Mouse (Mus musculus): ENCODE data around the gene Tlk1. TPM values are rescaled to one million over a fixed set of nuclear protein-coding genes. Genes with fewer than 3 reads are reported as not detected.

Tlk1 gene
- polyA plus RNA-seq, 1 experiment from 2014 or later: 33.2 TPM

DNA sequence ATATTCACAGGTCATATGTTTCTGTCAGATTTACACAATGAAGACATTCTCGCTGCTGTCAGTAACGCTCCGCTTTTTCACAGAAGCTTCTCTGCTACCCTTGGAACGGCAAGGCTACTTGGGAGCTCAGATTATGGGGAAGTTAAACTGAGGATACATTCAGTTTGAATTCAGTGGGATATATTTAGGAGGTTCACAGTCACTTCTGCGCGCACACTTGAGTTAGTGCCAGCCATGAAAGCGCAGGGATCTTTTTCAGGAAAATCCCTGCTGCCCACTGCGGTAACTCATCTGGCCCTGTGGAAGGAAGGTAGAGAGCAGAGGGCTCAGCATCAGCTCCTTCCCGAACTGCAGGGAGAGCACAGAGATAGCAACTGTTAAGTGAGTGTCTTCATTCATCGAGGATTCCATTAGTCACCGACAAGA is 27.3 kb upstream of the Tlk1 start:
- H3K4me2 ChIP-seq: peak overlapping the region; percentile 23; the same call in 1 of the 2 replicates
- no peaks in the 10 kb centered on the region for H3K9me3 ChIP-seq
- H3K9ac ChIP-seq: no peak overlapping the region
- 24% methylated on average over 11 of the region's 11 CpGs for WGBS
- no peak for ATAC-seq (ENCODE audit: borderline replicate concordance, extremely low read depth, low FRiP score, low TSS enrichment)
- H3K27me3 ChIP-seq: no peaks in the 10 kb centered on the region
- no peak overlapping the region for H3K27ac ChIP-seq
- no peaks in the 10 kb centered on the region for H3K4me1 ChIP-seq
- H3K4me3 ChIP-seq: no peak overlapping the region
- H3K36me3 ChIP-seq: no peaks in the 10 kb centered on the region

DNA sequence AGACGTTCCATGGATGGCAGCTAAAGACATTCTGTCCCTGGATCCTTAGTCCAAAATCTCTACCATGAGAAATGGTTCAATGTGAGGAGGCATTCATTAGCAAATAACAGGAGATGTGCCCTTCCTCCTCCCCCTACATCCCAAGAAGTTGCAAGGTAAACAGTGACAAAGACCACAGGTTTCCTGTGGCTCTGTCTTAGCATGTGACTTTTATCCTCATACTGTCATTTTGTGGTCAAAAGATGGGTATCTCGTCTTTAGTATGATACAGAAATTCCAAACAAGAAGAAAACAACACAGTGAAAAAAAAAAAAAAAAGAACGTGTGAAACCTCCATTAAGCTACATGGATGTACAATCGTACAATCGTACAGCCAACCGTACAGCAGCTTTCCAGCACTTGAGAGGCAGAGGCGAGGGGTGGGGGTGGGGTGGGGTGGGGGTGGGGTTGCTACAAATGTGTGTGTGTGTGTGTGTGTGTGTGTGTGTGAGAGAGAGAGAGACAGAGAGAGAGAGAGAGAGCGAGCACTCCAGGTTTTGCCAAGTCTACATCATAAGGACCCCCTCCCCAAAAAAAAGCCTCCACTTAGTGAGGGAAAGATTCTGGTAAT is 26.8 kb upstream of the Tlk1 start:
- WGBS: 41% methylated on average over 8 of the region's 8 CpGs
- no peaks in the 10 kb centered on the region for H3K36me3 ChIP-seq
- no peak for ATAC-seq (ENCODE audit: borderline replicate concordance, extremely low read depth, low FRiP score, low TSS enrichment)
- no peaks in the 10 kb centered on the region for H3K4me1 ChIP-seq
- no peak overlapping the region for H3K27ac ChIP-seq
- peak overlapping the region; percentile 23; the same call in 1 of the 2 replicates for H3K4me2 ChIP-seq
- no peak overlapping the region for H3K4me3 ChIP-seq
- H3K9me3 ChIP-seq: no peaks in the 10 kb centered on the region
- H3K9ac ChIP-seq: no peak overlapping the region
- H3K27me3 ChIP-seq: no peaks in the 10 kb centered on the region

DNA sequence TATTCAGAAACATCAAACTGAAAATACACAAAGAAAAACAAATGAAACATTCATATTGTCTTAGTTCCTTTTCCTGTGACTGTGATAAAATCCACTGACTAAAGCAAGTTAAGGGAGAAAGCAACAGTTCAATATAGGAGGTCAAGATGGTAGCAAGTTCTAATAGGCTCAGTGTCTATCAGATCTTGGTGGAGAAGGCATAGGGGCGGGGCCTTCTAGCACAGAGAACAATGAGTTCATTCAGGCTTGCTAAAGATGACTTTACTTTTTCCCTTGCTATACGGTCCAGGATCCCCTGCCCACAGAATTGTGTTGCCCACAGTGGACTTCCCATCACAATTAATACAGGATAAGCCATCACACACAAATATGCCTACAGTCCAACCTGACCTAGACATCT is 20.3 kb upstream of the Tlk1 start:
- Histone ChIP-seq H3K4me1 (no peaks in the 10 kb centered on the region), H3K36me3 (no peaks in the 10 kb centered on the region), H3K4me3 (no peak overlapping the region), H3K9ac (no peak overlapping the region), H3K4me2 (no peak overlapping the region), H3K27ac (no peak overlapping the region), H3K27me3 (no peaks in the 10 kb centered on the region), H3K9me3 (no peaks in the 10 kb centered on the region)
- no peak for ATAC-seq (ENCODE audit: borderline replicate concordance, extremely low read depth, low FRiP score, low TSS enrichment)
- 56% methylated on average over 2 of the region's 2 CpGs for WGBS

DNA sequence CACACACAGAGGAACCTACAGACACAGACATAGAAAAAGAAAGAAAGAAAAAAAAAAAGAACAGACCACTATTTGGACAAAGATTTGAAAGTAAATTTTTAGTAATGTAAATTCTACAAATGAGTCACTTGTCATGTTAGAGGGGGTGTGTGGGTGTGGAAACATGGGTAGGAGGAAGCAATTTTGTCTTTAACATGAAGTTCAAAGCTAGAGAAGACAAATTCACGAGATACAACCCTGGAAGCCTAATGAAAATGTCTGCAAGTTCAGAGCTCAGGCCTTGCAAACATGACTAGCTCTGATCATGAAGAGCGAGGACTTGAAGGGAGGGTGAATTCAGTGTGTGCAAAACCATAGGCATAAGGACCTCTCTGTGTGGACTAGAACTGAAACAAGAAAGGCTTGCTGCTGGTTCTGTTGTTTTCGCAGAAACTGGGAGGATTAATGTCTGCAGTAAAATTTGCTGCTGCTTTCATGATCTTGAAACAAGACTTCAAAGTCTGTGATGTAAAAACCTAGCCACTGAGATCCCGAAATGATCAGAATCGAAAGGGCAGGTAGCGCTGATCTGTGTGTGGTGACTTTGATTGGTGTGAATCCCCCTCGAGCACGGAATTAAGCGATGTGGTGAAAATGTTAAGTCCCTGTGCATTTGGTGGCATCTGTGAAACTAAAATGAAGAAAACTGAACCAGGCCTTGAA is 19.3 kb upstream of the Tlk1 start:
- Histone ChIP-seq H3K9me3 (no peaks in the 10 kb centered on the region), H3K36me3 (no peaks in the 10 kb centered on the region), H3K4me3 (no peak overlapping the region), H3K9ac (no peak overlapping the region), H3K27me3 (no peaks in the 10 kb centered on the region), H3K27ac (no peak overlapping the region), H3K4me1 (no peaks in the 10 kb centered on the region), H3K4me2 (no peak overlapping the region)
- ATAC-seq (ENCODE audit: borderline replicate concordance, extremely low read depth, low FRiP score, low TSS enrichment): no peak
- 77% methylated on average over 9 of the region's 9 CpGs for WGBS

DNA sequence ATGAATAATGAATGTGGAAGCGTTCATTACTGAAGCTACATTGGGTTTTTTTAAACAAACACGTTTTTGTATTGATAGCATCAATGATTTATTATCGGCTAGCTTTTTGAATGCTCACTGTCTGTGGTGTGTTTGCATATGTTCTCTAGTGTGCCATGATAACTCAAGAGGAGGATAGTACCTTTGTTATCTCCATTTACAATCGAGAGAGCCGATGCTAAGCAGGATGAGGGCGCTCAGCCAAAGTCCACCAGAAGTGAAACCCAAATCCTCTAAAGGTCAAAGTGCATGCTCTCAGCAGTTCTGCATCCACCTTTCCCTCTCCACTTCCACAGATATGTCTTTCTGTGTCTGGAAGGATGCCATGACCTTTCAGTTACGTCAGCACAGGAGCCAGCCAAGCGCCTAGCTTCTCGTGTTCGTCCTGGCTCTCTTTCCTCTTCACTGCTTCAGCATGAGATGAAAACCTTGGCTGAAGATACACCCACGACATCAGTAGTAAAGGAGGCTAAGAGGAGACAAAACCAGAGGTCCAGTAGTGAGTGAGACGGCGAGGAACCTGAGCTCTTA is 16.6 kb upstream of the Tlk1 start:
- ATAC-seq (ENCODE audit: borderline replicate concordance, extremely low read depth, low FRiP score, low TSS enrichment): no peak
- H3K27me3 ChIP-seq: no peaks in the 10 kb centered on the region
- H3K4me2 ChIP-seq: no peak overlapping the region
- no peaks in the 10 kb centered on the region for H3K36me3 ChIP-seq
- H3K27ac ChIP-seq: no peak overlapping the region
- no peaks in the 10 kb centered on the region for H3K9me3 ChIP-seq
- H3K4me1 ChIP-seq: peaks cover 7% of the 10 kb centered on the region; the same call in 1 of the 2 replicates
- H3K4me3 ChIP-seq: no peak overlapping the region
- no peak overlapping the region for H3K9ac ChIP-seq
- 48% methylated on average over 13 of the region's 13 CpGs for WGBS

DNA sequence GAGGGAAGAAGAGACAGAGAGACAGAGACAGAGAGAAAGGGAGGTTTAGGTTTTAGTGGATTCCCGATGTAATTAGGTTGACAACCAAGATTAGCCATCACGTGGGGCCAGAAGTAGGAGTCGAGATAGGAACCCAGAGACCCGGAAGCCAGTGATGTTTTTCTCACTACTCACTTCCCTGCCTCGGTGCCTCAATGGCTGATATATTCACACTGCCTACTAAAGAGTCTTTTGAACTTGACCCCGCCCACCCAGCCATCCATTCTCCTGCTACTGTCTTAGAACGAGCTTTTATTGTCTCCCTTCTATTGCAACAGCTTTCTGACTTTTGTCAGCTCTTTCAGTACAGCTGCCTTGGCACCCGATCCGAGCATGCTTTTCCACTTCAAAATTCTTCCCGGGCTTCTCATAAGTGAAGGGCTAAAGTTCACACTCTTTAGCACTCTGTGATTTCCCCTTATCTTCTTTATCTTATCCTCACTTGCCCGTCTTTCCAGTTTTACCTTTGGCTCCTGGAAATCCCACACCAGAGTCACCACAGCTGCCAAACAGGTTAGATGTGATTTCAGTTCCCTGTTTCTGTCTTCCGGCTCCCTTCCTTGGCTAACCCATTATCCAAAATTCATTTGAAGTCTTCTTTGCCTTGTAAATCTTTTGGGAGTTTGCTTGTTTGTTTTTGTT is 13.1 kb upstream of the Tlk1 start:
- H3K27me3 ChIP-seq: no peaks in the 10 kb centered on the region
- ATAC-seq (ENCODE audit: borderline replicate concordance, extremely low read depth, low FRiP score, low TSS enrichment): no peak
- H3K36me3 ChIP-seq: no peaks in the 10 kb centered on the region
- H3K4me3 ChIP-seq: no peak overlapping the region
- no peak overlapping the region for H3K27ac ChIP-seq
- no peaks in the 10 kb centered on the region for H3K9me3 ChIP-seq
- H3K4me1 ChIP-seq: peaks cover 7% of the 10 kb centered on the region; the same call in 1 of the 2 replicates
- no peak overlapping the region for H3K9ac ChIP-seq
- WGBS: 15% methylated on average over 12 of the region's 12 CpGs
- peak overlapping the region; percentile 41 for H3K4me2 ChIP-seq

DNA sequence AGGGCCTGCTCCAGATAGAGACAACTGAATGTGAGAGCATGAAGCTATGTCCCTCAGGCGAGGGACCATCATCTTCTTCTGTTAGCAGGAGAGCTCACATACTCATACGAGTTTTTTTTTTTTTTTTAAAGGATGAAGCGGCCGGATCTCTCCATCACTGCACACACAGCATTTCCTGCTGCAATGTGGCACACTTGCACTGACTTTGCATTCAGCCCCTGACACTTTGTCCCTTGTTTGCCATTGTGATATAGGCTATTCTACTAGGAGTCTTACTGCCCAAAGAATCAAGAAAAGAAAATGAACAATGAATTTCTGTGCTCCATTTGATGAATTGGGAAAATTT is 10.8 kb upstream of the Tlk1 start:
- no peaks in the 10 kb centered on the region for H3K27me3 ChIP-seq
- no peaks in the 10 kb centered on the region for H3K36me3 ChIP-seq
- no peak for ATAC-seq (ENCODE audit: borderline replicate concordance, extremely low read depth, low FRiP score, low TSS enrichment)
- H3K9ac ChIP-seq: no peak overlapping the region
- peaks cover 7% of the 10 kb centered on the region; the same call in 1 of the 2 replicates for H3K4me1 ChIP-seq
- H3K9me3 ChIP-seq: no peaks in the 10 kb centered on the region
- 44% methylated on average over 4 of the region's 4 CpGs for WGBS
- no peak overlapping the region for H3K4me2 ChIP-seq
- H3K27ac ChIP-seq: no peak overlapping the region
- H3K4me3 ChIP-seq: no peak overlapping the region

DNA sequence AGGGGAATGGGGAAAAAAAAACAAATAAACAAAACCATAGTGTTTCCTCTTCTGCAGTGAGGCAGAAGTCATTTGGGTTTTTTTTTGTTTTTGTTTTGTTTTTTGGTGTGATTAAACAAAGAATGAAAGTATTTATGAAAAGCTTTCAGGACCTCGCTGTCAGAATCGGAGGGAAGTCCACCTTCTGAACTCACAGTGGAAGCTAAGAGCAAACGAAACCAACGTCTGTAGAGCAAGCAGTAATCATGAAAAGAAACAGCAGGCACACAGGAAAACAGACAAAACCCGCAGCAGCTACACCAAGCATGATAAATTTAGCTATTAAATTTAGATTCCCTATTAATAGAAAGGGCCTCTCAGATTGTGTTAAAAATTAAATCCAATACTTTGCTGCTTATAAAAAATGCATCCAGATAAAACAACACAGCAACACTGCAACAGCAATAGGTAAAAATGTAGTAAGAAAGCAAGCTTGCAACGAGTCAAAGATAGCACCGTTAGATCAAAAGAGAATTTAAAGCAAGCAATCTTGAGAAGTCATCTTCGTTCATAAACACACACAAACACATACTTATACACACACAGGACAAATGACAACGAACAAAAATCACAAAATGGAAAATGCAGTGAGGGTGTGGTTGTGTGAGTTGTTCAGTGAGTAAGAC is 10.2 kb upstream of the Tlk1 start:
- no peaks in the 10 kb centered on the region for H3K27me3 ChIP-seq
- H3K27ac ChIP-seq: no peak overlapping the region
- H3K4me1 ChIP-seq: peaks cover 7% of the 10 kb centered on the region; the same call in 1 of the 2 replicates
- H3K4me3 ChIP-seq: no peak overlapping the region
- no peak overlapping the region for H3K9ac ChIP-seq
- ATAC-seq (ENCODE audit: borderline replicate concordance, extremely low read depth, low FRiP score, low TSS enrichment): no peak
- H3K9me3 ChIP-seq: no peaks in the 10 kb centered on the region
- no peaks in the 10 kb centered on the region for H3K36me3 ChIP-seq
- 48% methylated on average over 9 of the region's 9 CpGs for WGBS
- H3K4me2 ChIP-seq: no peak overlapping the region

DNA sequence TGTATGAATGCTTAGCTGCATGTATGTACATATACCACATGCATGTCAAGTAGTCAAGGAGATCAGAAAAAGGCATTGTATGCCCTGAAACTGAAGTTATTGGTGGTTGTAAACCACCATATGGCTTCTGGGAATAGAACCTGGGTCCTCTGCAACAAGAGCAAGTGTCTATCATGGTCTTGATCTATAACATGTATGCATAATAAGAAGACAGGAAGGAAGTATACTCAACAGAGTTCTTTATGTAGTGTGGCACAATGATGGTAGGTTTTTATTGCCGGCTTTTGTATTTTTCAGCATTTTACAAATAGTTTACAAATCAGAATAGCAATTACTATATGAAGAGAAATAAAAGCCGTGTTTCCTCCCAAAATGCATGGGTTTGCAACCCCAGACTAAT is 9.7 kb upstream of the Tlk1 start:
- H3K4me3 ChIP-seq: no peak overlapping the region
- H3K27ac ChIP-seq: no peak overlapping the region
- ATAC-seq (ENCODE audit: borderline replicate concordance, extremely low read depth, low FRiP score, low TSS enrichment): no peak
- 64% methylated on average over 2 of the region's 2 CpGs for WGBS
- H3K4me1 ChIP-seq: peaks cover 7% of the 10 kb centered on the region; the same call in 1 of the 2 replicates
- H3K9me3 ChIP-seq: no peaks in the 10 kb centered on the region
- H3K9ac ChIP-seq: no peak overlapping the region
- no peaks in the 10 kb centered on the region for H3K36me3 ChIP-seq
- H3K4me2 ChIP-seq: no peak overlapping the region
- no peaks in the 10 kb centered on the region for H3K27me3 ChIP-seq

DNA sequence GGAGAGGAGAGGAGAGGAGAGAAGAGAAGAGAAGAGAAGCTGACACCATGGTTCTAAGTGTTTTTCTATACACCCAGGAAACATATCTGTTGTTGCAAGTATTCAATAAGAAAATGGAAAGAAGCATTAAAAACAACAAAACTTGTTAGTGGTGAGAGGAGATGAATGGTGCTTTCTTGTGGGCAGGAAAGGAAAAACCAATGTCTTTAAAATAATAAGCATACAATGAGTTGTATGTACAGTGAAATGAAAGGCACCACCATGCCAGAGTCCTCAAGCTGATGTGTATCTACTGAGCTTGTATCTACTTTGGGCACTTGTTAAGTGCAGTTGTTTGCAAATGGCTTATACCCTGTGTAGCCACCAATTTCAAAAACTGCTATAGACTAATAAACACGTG is 7.7 kb upstream of the Tlk1 start:
- no peak overlapping the region for H3K4me3 ChIP-seq
- ATAC-seq (ENCODE audit: borderline replicate concordance, extremely low read depth, low FRiP score, low TSS enrichment): no peak
- WGBS: 54% methylated on average over 1 of the region's 1 CpGs
- no peak overlapping the region for H3K9ac ChIP-seq
- no peaks in the 10 kb centered on the region for H3K36me3 ChIP-seq
- H3K4me2 ChIP-seq: no peak overlapping the region
- no peaks in the 10 kb centered on the region for H3K9me3 ChIP-seq
- H3K27me3 ChIP-seq: no peaks in the 10 kb centered on the region
- no peaks in the 10 kb centered on the region for H3K4me1 ChIP-seq
- H3K27ac ChIP-seq: no peak overlapping the region

DNA sequence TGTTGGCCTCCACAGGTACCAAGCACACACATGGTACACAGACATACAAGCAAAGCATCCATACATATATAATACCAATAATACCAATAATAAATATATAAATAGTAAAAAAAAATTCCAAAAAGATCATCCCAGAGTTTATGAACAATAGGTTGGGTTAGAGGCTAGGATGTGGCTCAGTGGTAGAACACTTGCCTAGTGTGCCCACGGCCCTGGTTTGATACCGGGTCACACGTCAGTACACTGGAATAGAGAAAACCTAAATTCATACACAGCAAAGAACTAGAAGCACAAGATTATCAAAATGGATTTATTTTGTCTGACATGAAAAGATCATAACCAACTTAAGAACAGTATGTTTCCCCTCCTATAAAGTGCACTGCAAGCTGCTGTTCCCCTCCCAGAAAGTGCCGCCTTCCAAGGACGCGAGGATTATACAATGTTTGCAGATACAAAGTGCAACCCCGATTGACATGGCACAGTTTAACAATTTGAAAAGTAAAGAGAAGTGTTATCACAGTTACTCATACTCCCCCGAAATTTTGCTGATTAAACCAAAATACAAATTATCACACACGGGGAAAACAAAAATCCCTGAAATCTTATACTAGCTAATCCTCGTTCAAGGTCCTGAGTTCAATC is 6.3 kb upstream of the Tlk1 start:
- WGBS: 80% methylated on average over 10 of the region's 10 CpGs

More for the DNA sequence above, 6.3 kb upstream of the Tlk1 start:
- Histone ChIP-seq H3K4me1 (no peaks in the 10 kb centered on the region), H3K9ac (no peak overlapping the region), H3K4me2 (no peak overlapping the region), H3K27ac (no peak overlapping the region), H3K9me3 (no peaks in the 10 kb centered on the region), H3K27me3 (no peaks in the 10 kb centered on the region), H3K4me3 (no peak overlapping the region), H3K36me3 (no peaks in the 10 kb centered on the region)
- no peak for ATAC-seq (ENCODE audit: borderline replicate concordance, extremely low read depth, low FRiP score, low TSS enrichment)

Measured in lung, embryonic 15.5 days (tissue).